Mouse (Mus musculus) cortical plate, adult 2 months (tissue): ENCODE data around the gene Lrrc29.

Source experiments
- CTCF ChIP-seq: fragments of 200-500 bp; IDR thresholded peaks from 2 replicates; pipeline ENCODE4 v1.5.1; 2011; ENCODE audit warnings: mild to moderate bottlenecking, control low read depth, low read length; ENCODE audit not compliant: insufficient read depth; ENCODE audit errors: extremely low read depth
- POLR2A ChIP-seq: fragments of 200-500 bp; IDR thresholded peaks from 2 replicates; pipeline ENCODE4 v1.6.1; 2011; ENCODE audit warnings: mild to moderate bottlenecking, low read length, control low read depth; ENCODE audit not compliant: insufficient read depth; ENCODE audit errors: extremely low read depth

GRCm38 (mm10) chr8:105305211-105306145, 20.6 kb downstream of the Lrrc29 start, which contains the start of gene Elmo3:
- TF ChIP-seq POLR2A (peak; percentile 34; the same call in 1 of the 2 replicates), CTCF (no peak)
